Mouse (Mus musculus) gastrocnemius, adult 2 months (tissue): ENCODE measurements around the gene Slc4a8. TPM values are rescaled to one million over a fixed set of nuclear protein-coding genes. Genes with fewer than 3 reads are reported as not detected.
A peak's percentile ranks its signal among the peaks of the same experiment; 100 is the strongest.

Experiments
- DNase-seq: peaks from one replicate; pipeline ENCODE4 v3.0.0; 2022
- H3K27ac ChIP-seq: fragments of 200-600 bp; 2 replicates; pipeline ENCODE4 v1.8.1; 2022; ENCODE audit warnings: mild to moderate bottlenecking
- H3K4me3 ChIP-seq: fragments of 200-600 bp; 2 replicates; pipeline ENCODE4 v1.8.1; 2022; ENCODE audit warnings: mild to moderate bottlenecking, moderate library complexity
- CTCF ChIP-seq: fragments of 200-600 bp; IDR thresholded peaks from 2 replicates; pipeline ENCODE4 v1.8.1; 2022; ENCODE audit warnings: antibody characterized with exemption, mild to moderate bottlenecking, moderate library complexity
- intact Hi-C: fragments of 180-260 bp; cut with DNase I; formaldehyde crosslinking; loops from one replicate; pipeline ENCODE4 v1.15.1; 2025
- total RNA-seq, 2 experiments: library from RNA; stranded (reverse); gene quantifications; 2 replicates each; pipeline ENCODE4 v1.2.3; 2021

Slc4a8 gene
- total RNA-seq, 2 experiments from 2014 or later = 1.5 to 1.9 TPM

DNA sequence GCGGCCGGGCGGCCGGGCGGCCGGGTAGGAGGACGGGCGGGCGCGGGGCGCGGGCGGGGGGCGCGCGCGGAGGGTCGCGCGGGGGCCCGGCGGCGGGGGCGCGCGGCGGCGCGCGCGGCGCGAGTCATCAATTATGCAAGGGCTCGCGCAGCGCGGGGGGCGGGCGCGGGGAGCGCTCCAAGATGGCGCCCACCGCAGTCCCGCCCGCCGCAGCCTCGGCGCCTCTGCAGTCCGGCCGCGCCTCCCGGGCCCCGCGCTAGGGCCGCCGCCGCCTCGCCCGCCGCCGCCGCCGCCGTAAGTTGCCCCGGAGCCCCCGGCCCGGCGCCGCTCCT is 109.2 kb downstream of the Slc4a8 start:
- intact Hi-C loops = no loop called here
- TF ChIP-seq CTCF = no peak
- no peak for DNase-seq
- Histone ChIP-seq H3K27ac (no peak overlapping the region), H3K4me3 (peak overlapping the region; percentile 59)

DNA sequence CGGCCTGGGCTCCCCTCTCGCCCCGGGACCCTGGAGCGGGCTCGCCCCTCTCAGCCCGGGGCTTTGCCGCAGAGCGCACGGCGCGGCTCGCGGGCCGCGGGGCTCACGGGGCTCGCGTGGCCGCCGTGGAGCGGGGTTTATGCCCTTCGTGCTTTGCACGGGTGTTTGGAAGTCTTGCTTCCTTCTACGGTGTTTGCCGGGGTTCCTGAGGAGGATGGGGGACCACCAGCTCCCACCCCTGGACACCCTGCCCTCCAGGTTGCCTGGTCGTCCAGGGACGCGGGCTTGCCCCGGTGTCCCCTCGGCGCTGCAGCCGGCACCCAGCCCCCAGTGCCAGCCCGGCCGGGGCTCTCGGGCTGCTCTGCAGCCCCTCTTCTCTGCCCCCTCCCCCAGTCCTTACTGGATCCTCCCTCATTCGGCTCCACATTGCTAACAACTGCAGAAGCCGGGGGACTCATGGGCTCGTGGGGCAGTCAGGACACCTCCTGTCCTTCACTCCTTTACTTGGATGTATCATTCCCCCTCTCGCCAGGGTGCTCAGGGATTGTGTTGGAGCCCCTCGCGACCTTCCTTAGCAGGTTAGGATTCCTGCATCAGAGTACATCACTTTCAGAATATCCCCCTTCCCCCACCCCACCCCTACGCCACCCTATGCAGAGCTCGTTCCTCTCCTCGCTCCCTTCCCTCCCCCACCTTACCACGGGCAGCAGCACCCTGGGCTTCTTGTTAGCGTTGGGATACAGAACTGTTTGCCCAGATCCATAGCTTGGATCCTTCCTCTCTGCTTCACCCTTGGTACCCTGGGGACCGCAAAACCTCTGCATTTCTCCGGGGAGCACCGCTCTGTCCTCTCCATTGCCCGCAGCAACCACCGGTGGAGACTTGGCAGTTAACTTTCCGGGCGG is 109.8 kb downstream of the Slc4a8 start:
- intact Hi-C loops = no loop called here
- no peak for TF ChIP-seq CTCF
- no peak overlapping the region for H3K27ac ChIP-seq
- DNase-seq = no peak
- H3K4me3 ChIP-seq = peak overlapping the region; percentile 59

DNA sequence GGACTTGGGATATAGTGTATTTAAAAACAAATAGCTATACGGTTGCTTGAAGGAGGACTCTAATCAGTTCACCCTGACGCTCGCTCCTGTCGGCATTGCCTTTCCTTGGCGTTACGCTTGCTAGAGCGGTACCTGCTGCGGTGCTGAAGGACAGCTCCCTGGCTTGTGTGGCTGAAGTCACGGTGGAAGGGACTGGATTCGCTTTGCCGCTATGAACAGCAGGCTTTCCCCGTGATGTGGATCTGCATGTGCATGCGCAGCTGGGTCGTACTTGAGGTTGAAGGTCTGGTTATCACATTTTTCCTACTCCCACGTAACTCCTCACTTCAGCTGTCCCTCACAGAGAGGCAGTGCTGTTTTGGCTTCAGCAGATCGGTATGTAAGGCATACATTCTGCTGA is 111.6 kb downstream of the Slc4a8 start:
- TF ChIP-seq CTCF = no peak
- H3K27ac ChIP-seq = no peak overlapping the region
- intact Hi-C loops = no loop called here
- no peak overlapping the region for H3K4me3 ChIP-seq
- DNase-seq = peak; percentile 70

Other genes starting within 250 kb of the Slc4a8 start
- gene Tfcp2, start 209.7 kb upstream of the Slc4a8 start, total RNA-seq = 10 to 100 TPM; 11.6 to 12.6 TPM
- 10 to 100 TPM; 12.9 to 13.1 TPM for gene Pou6f1, start 161.8 kb upstream of the Slc4a8 start, total RNA-seq
- 10 to 100 TPM; 61.3 to 72.4 TPM for gene Dazap2, start 146.4 kb upstream of the Slc4a8 start, total RNA-seq
- 1 to 10 TPM; 1.9 to 3.5 TPM for gene Smagp, start 124.8 kb upstream of the Slc4a8 start, total RNA-seq
- under 1 TPM in 1 of 2 experiments, not detected in 1; 0.69 TPM for gene Bin2, start 92.2 kb upstream of the Slc4a8 start, total RNA-seq
- gene Cela1, start 73.8 kb upstream of the Slc4a8 start, total RNA-seq = not detected
- under 1 TPM; 0.10 to 0.14 TPM for gene Galnt6, start 32.4 kb upstream of the Slc4a8 start, total RNA-seq
- under 1 TPM; 0.03 to 0.14 TPM for gene Scn8a, start 108.1 kb downstream of the Slc4a8 start, total RNA-seq